Comparison of ENCODE assay signal across 11 mouse cellular contexts in the genomic region with DNA sequence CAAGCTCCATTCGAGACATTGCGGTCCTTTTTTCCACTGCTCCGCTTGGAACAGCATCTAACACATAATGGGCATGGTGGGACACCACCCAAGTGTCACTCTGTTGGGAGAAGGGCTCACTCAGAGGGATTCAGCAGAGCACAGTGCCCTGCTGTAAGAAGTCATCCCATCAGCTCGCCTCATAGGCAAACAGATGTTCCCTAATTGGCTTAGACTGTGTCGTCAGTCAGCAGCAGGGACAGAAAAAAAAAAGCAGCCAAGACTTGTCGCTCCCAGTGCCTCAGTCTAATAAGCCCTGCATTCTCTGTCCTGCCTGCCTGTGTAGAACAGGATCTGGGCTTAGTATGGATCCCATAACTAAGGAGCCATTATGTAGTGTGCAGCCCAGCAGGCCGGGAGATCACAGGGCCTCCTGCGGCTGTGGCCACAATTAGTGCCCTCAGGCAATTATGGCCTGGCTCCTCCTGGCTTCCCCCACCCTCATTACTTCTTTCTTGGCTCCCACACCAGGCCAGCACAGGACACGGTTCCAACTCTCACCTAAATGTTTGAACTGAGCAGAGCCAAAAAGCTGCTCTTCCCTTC. TPM values are rescaled to one million over a fixed set of nuclear protein-coding genes. Genes with fewer than 3 reads are reported as not detected.
A peak's percentile ranks its signal among the peaks of the same experiment; 100 is the strongest.
DNase-seq lines count a peak whose midpoint lies in the region; ATAC-seq and TF ChIP-seq lines count a peak whose summit lies in the region.
"Had no signal": no experiment of that assay in that cellular context is flagged by ENCODE, and none has a peak within 500 bp of the region (broad histone marks: within the 10 kb centered on the region; RNA-seq: fewer than 3 reads in every experiment).

No protein-coding gene starts in this region.

- TF ChIP-seq POLR2A in kidney, adult 2 months (IDR thresholded peaks at IDR 0.05; ENCODE audit: low read depth, low read length), result no peak

- intact Hi-C loops in left cerebral cortex, postnatal 25 days (cut with DNase I), result no loop called here

- WGBS in embryonic facial prominence, embryonic 13.5 days, result 33% methylated on average over 9 of the region's 9 CpGs
- WGBS in hindbrain, embryonic 14.5 days, result 38% methylated on average over 9 of the region's 9 CpGs
- 29% methylated on average over 9 of the region's 9 CpGs for WGBS in midbrain, embryonic 16.5 days
- 66% methylated on average over 9 of the region's 9 CpGs for WGBS in kidney, adult 2 months

- TF ChIP-seq CTCF in kidney, adult 2 months (conservative IDR thresholded peaks at IDR 0.05; ENCODE audit: insufficient read depth, insufficient read length, low read depth, low read length), result no peak

- no peak for ATAC-seq in embryonic facial prominence, embryonic 13.5 days (ENCODE audit: insufficient number of reproducible peaks, insufficient read depth, low FRiP score, low TSS enrichment, low read depth)
- ATAC-seq in hindbrain, embryonic 14.5 days (ENCODE audit: low FRiP score), result peak; percentile 46
- peak; percentile 55 for ATAC-seq in midbrain, embryonic 16.5 days
- ATAC-seq: intestine, embryonic 16.5 days had no signal

- no peaks in the 10 kb centered on the region for H3K36me3 ChIP-seq in embryonic facial prominence, embryonic 13.5 days
- no peaks in the 10 kb centered on the region for H3K36me3 ChIP-seq in hindbrain, embryonic 14.5 days (replicated peaks; ENCODE audit: control insufficient read depth, insufficient read depth)
- H3K36me3 ChIP-seq in midbrain, embryonic 16.5 days (ENCODE audit: control insufficient read depth, insufficient read depth, low read length), result no peaks in the 10 kb centered on the region
- no peaks in the 10 kb centered on the region for H3K36me3 ChIP-seq in kidney, adult 2 months (ENCODE audit: control insufficient read depth, insufficient read depth, low read length)

- H3K4me1 ChIP-seq in embryonic facial prominence, embryonic 13.5 days, result peaks cover 42% of the 10 kb centered on the region
- no peaks in the 10 kb centered on the region for H3K4me1 ChIP-seq in hindbrain, embryonic 14.5 days (replicated peaks; ENCODE audit: control insufficient read depth, insufficient read depth, low read length)
- H3K4me1 ChIP-seq in midbrain, embryonic 16.5 days (ENCODE audit: control insufficient read depth, insufficient read depth, low read length), result peaks cover 7% of the 10 kb centered on the region
- no peaks in the 10 kb centered on the region for H3K4me1 ChIP-seq in kidney, adult 2 months (ENCODE audit: control insufficient read depth, insufficient read depth, low read length)

- H3K4me3 ChIP-seq in embryonic facial prominence, embryonic 13.5 days, result no peak overlapping the region
- no peak overlapping the region for H3K4me3 ChIP-seq in hindbrain, embryonic 14.5 days (replicated peaks; ENCODE audit: low read length)
- H3K4me3 ChIP-seq in midbrain, embryonic 16.5 days (ENCODE audit: low read depth, low read length), result no peak overlapping the region
- no peak overlapping the region for H3K4me3 ChIP-seq in kidney, adult 2 months (ENCODE audit: insufficient read depth, low read depth, low read length)
- H3K4me3 ChIP-seq: heart, adult 2 months; left cerebral cortex, adult 2 months had no signal

- peak; percentile 63 to 69 for DNase-seq in cerebellum, postnatal 10 days
- no peak for DNase-seq in cerebellum, adult 9-10 months
- DNase-seq in hindbrain, embryonic 14.5 days (ENCODE audit: low spot score), result peak; percentile 57
- no peak for DNase-seq in left cerebral cortex, postnatal 25 days (ENCODE audit: low spot score in 2 of 2)
- DNase-seq in kidney, adult 2 months, result no peak
- no peak for DNase-seq in layer of hippocampus, adult 11-12 months (ENCODE audit: low spot score)
- DNase-seq: heart, adult 2 months had no signal

- H3K27ac ChIP-seq in embryonic facial prominence, embryonic 13.5 days, result peak overlapping the region; percentile 8; the same call in 1 of the 2 replicates
- no peak overlapping the region for H3K27ac ChIP-seq in hindbrain, embryonic 14.5 days
- no peak overlapping the region for H3K27ac ChIP-seq in midbrain, embryonic 16.5 days (ENCODE audit: low read length)
- H3K27ac ChIP-seq in kidney, adult 2 months (ENCODE audit: insufficient read depth, low read depth, low read length), result no peak overlapping the region
- H3K27ac ChIP-seq: heart, adult 2 months; left cerebral cortex, adult 2 months had no signal

- H3K4me2 ChIP-seq in embryonic facial prominence, embryonic 13.5 days, result no peak overlapping the region
- H3K4me2 ChIP-seq in hindbrain, embryonic 14.5 days (replicated peaks), result no peak overlapping the region
- no peak overlapping the region for H3K4me2 ChIP-seq in midbrain, embryonic 16.5 days (ENCODE audit: low read length)

- H3K27me3 ChIP-seq in embryonic facial prominence, embryonic 13.5 days, result no peaks in the 10 kb centered on the region
- no peaks in the 10 kb centered on the region for H3K27me3 ChIP-seq in hindbrain, embryonic 14.5 days (ENCODE audit: control insufficient read depth, insufficient read depth, low read length)
- H3K27me3 ChIP-seq in midbrain, embryonic 16.5 days (ENCODE audit: control insufficient read depth, insufficient read depth, low read depth, low read length), result no peaks in the 10 kb centered on the region
- no peaks in the 10 kb centered on the region for H3K27me3 ChIP-seq in kidney, adult 2 months (replicated peaks; ENCODE audit: control insufficient read depth, insufficient read depth, low read length)

- H3K9ac ChIP-seq in embryonic facial prominence, embryonic 13.5 days, result no peak overlapping the region
- H3K9ac ChIP-seq in hindbrain, embryonic 14.5 days, result no peak overlapping the region
- 0 out of 2 replicates have a peak overlapping the region, but pooled peaks have one; percentile 20 for H3K9ac ChIP-seq in midbrain, embryonic 16.5 days (ENCODE audit: low read depth, low read length)

- H3K9me3 ChIP-seq in embryonic facial prominence, embryonic 13.5 days, result no peaks in the 10 kb centered on the region
- no peaks in the 10 kb centered on the region for H3K9me3 ChIP-seq in hindbrain, embryonic 14.5 days (ENCODE audit: control insufficient read depth, low read length)
- no peaks in the 10 kb centered on the region for H3K9me3 ChIP-seq in midbrain, embryonic 16.5 days (replicated peaks; ENCODE audit: control insufficient read depth, low read length, poor library complexity, severe bottlenecking)

RNA-seq across cellular contexts. Expression of a gene that starts 31.6 kb away (rescaled TPM):
- polyA plus RNA-seq in embryonic facial prominence, embryonic 13.5 days (2015; fragmentation: Nextera tagmentation; extraction: Ambion mirVana), result 30.3 and 35.0 TPM in 2 replicates
- 4.2 and 5.6 TPM in 2 replicates for polyA plus RNA-seq in hindbrain, embryonic 14.5 days (2014; fragmentation: Nextera tagmentation; extraction: Ambion mirVana)
- 5.5 and 5.7 TPM in 2 replicates for polyA plus RNA-seq in midbrain, embryonic 16.5 days (2015; fragmentation: Nextera tagmentation; extraction: Ambion mirVana)
- 1 to 10 TPM; 8.9 to 9.0 TPM for total RNA-seq in left cerebral cortex, postnatal 25 days (2021)
- 0.78 and 1.2 TPM in 2 replicates for polyA plus RNA-seq in kidney, adult 2 months (2012; rRNA removed)

Comparison
In these comparisons a context has a peak if more than half of its experiments do, and no peak if none do; other contexts are left out.
1. DNase-seq: peak in cerebellum, postnatal 10 days (2 of 2) and hindbrain, embryonic 14.5 days (single experiment); none in cerebellum, adult 9-10 months (single experiment), left cerebral cortex, postnatal 25 days (0 of 2), kidney, adult 2 months (single experiment) and layer of hippocampus, adult 11-12 months (single experiment).